In genomic region chr16:19848395-19848794, GRCm38 (mm10) we compare ENCODE assay signal across 12 mouse cellular contexts.
DNase-seq lines count a peak whose midpoint lies in the region; ATAC-seq and TF ChIP-seq lines count a peak whose summit lies in the region.
"Had no signal": no experiment of that assay in that cellular context is flagged by ENCODE, and none has a peak within 500 bp of the region (broad histone marks: within the 10 kb centered on the region; RNA-seq: fewer than 3 reads in every experiment).

No protein-coding gene starts in this region.

- peak; percentile 49 to 50; a peak in 2 of 4 replicates for ATAC-seq in hematopoietic stem cell, adult 5-6 weeks (replicated peaks in 1 of 2; ENCODE audit: insufficient read depth in 1 of 2, low FRiP score in 2 of 2, low TSS enrichment in 1 of 2, low read depth in 1 of 2, poor library complexity in 2 of 2, severe bottlenecking in 2 of 2)
- ATAC-seq: activated CD4-positive, CD25-positive, alpha-beta regulatory T cell, adult 4 months had no signal

- no peak overlapping the region for H3K4me3 ChIP-seq in kidney, adult 2 months (ENCODE audit: insufficient read depth, low read depth, low read length)
- H3K4me3 ChIP-seq: limb, embryonic 12.5 days; neural tube, embryonic 12.5 days had no signal

- H3K4me1 ChIP-seq in kidney, adult 2 months (ENCODE audit: control insufficient read depth, insufficient read depth, low read length): no peaks in the 10 kb centered on the region
- H3K4me1 ChIP-seq: limb, embryonic 12.5 days; neural tube, embryonic 12.5 days had no signal

- DNase-seq in kidney, adult 2 months: peak; percentile 9
- no peak for DNase-seq in kidney, postnatal 14 days
- DNase-seq in 416B (ENCODE audit: low read depth) (peak; percentile 76), ES-CJ7 (ENCODE audit: low read depth, low spot score) (peak; percentile 29)
- DNase-seq in adrenal gland, postnatal 25 days: no peak
- no peak for DNase-seq in layer of hippocampus, postnatal 36 days
- DNase-seq in spleen, adult 12 weeks (ENCODE audit: low spot score): no peak
- DNase-seq: heart, adult 11 months had no signal

- no peak for TF ChIP-seq CTCF in kidney, adult 2 months (conservative IDR thresholded peaks at IDR 0.05; ENCODE audit: insufficient read depth, insufficient read length, low read depth, low read length)

- no peak overlapping the region for H3K27ac ChIP-seq in kidney, adult 2 months (ENCODE audit: insufficient read depth, low read depth, low read length)
- H3K27ac ChIP-seq: limb, embryonic 12.5 days; neural tube, embryonic 12.5 days had no signal

- TF ChIP-seq POLR2A in kidney, adult 2 months (IDR thresholded peaks at IDR 0.05; ENCODE audit: low read depth, low read length): no peak

- no peaks in the 10 kb centered on the region for H3K36me3 ChIP-seq in kidney, adult 2 months (ENCODE audit: control insufficient read depth, insufficient read depth, low read length)
- H3K36me3 ChIP-seq: limb, embryonic 12.5 days; neural tube, embryonic 12.5 days had no signal

- 11% methylated on average over 1 of the region's 1 CpGs for WGBS in kidney, adult 2 months

- H3K27me3 ChIP-seq in kidney, adult 2 months (replicated peaks; ENCODE audit: control insufficient read depth, insufficient read depth, low read length): no peaks in the 10 kb centered on the region
- H3K27me3 ChIP-seq: limb, embryonic 12.5 days; neural tube, embryonic 12.5 days had no signal

Comparison
In these comparisons a context has a peak if more than half of its experiments do, and no peak if none do; other contexts are left out.
1. DNase-seq: peak in kidney, adult 2 months (single experiment), 416B (single experiment) and ES-CJ7 (single experiment); none in kidney, postnatal 14 days (single experiment), adrenal gland, postnatal 25 days (single experiment), layer of hippocampus, postnatal 36 days (0 of 2) and spleen, adult 12 weeks (single experiment).